Mouse (Mus musculus) hindbrain, postnatal 0 days (tissue): ENCODE results near the gene Mvk. TPM values are rescaled to one million over a fixed set of nuclear protein-coding genes. Genes with fewer than 3 reads are reported as not detected.

Experiments
- ATAC-seq: fragments of 200-750 bp; cut with Nextera tagmentation; 2 replicates; pipeline ENCODE4 v1.8.0; 2017; ENCODE audit warnings: mild to moderate bottlenecking, moderate TSS enrichment, moderate library complexity
- DNase-seq: peaks from one replicate; pipeline ENCODE4 v3.0.0-alpha.2; 2015; ENCODE audit warnings: low spot score
- H3K27ac ChIP-seq: fragments of 300-500 bp; sonication (generic); 2 replicates; pipeline ENCODE4 v1.5.1; 2014; ENCODE audit warnings: mild to moderate bottlenecking
- H3K27me3 ChIP-seq: fragments of 300-500 bp; sonication (generic); 2 replicates; pipeline ENCODE4 v1.6.1; 2014; ENCODE audit warnings: low read length, mixed read lengths; ENCODE audit not compliant: insufficient read depth
- H3K36me3 ChIP-seq: fragments of 300-500 bp; sonication (generic); 2 replicates; pipeline ENCODE4 v1.6.1; 2014; ENCODE audit warnings: low read length, mixed read lengths; ENCODE audit not compliant: insufficient read depth
- H3K4me1 ChIP-seq: fragments of 300-500 bp; sonication (generic); 2 replicates; pipeline ENCODE4 v1.6.1; 2014; ENCODE audit warnings: antibody characterized with exemption, low read length, mixed read lengths; ENCODE audit not compliant: insufficient read depth
- H3K4me2 ChIP-seq: fragments of 300-500 bp; sonication (generic); 2 replicates; pipeline ENCODE4 v1.6.1; 2014; ENCODE audit warnings: low read depth, mild to moderate bottlenecking, low read length, moderate library complexity, mixed read lengths
- H3K4me3 ChIP-seq: fragments of 300-500 bp; sonication (generic); 2 replicates; pipeline ENCODE4 v1.5.1; 2014; ENCODE audit warnings: low read length
- H3K9ac ChIP-seq: fragments of 300-500 bp; sonication (generic); replicated peaks from 2 replicates; pipeline ENCODE4 v1.6.1; 2014; ENCODE audit warnings: mild to moderate bottlenecking, low read length, moderate library complexity, mixed read lengths
- H3K9me3 ChIP-seq: fragments of 300-500 bp; sonication (generic); 2 replicates; pipeline ENCODE4 v1.6.1; 2016; ENCODE audit warnings: low read length, mixed read lengths
- CTCF ChIP-seq: IDR thresholded peaks from 2 replicates; pipeline ENCODE4 v1.5.1; 2016; ENCODE audit warnings: antibody characterized with exemption, control low read depth, low read depth
- WGBS: fragments of 180-500 bp; shearing (Covaris S2); extraction: QIAGEN DNeasy Blood & Tissue Kit; methylation state at CpG from one replicate; pipeline ENCODE4 v1.1.7; 2014; 5-methylcytosine and 5-hydroxymethylcytosine counted together
- polyA plus RNA-seq: library from polyadenylated mRNA; unstranded; fragments of >200 nt; fragmentation: Nextera tagmentation; extraction: Ambion mirVana; gene quantifications from 2 replicates; pipeline ENCODE4 v1.2.1, GENCODE M21; 2015
- total RNA-seq: library from RNA; depleted of rRNA; stranded (reverse); fragments of >200 nt; gene quantifications from 2 replicates; pipeline ENCODE4 v1.2.3, GENCODE M21; 2014

Mvk gene
- total and polyA plus RNA-seq, 2 experiments from 2014 or later, result 71.9 to 143 TPM

- DNase-seq (no peak), ATAC-seq (peak; percentile 41; the same call in 1 of the 2 replicates)
- H3K27ac ChIP-seq, result no peak overlapping the region
- H3K4me2 ChIP-seq, result peak overlapping the region; percentile 65
- under 1% methylated on average over 21 of the region's 21 CpGs for WGBS
- H3K9ac ChIP-seq, result peak overlapping the region; percentile 44
- 0 out of 2 replicates have a peak, but pooled peaks cover 14% of the 10 kb centered on the region for H3K36me3 ChIP-seq
- H3K4me1 ChIP-seq, result peaks cover 6% of the 10 kb centered on the region
- TF ChIP-seq CTCF, result no peak
- no peaks in the 10 kb centered on the region for H3K9me3 ChIP-seq
- H3K27me3 ChIP-seq, result no peaks in the 10 kb centered on the region
- peak overlapping the region; percentile 50 for H3K4me3 ChIP-seq
Measured at GRCm38 (mm10) chr5:114444368-114444692, 261 bp downstream of the Mvk start.

DNA sequence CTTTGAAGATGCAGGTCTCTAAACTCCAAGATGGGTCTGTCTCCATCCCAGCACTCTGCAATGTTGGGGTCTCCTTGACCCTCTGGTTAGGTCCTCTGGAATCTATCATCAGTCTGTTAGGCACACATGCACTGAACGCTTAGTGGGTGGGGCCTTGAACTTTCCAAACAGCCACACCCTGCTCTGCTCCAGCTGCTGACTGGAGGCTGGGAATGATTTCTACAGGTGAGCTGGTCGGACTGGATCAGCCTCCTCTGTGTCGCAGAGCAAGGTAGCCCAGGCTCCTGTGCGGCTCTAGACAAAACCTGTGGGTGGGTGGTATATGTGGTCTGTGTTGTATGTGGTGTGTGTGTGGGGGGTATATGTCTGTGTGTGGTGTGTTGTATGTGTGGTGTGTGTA is 4.9 kb downstream of the Mvk start:
- TF ChIP-seq CTCF, result no peak
- Histone ChIP-seq H3K27ac (no peak overlapping the region), H3K4me2 (no peak overlapping the region), H3K4me1 (peaks cover 6% of the 10 kb centered on the region; the same call in 1 of the 2 replicates), H3K9me3 (no peaks in the 10 kb centered on the region), H3K4me3 (no peak overlapping the region), H3K27me3 (no peaks in the 10 kb centered on the region), H3K9ac (no peak overlapping the region), H3K36me3 (peaks cover 21% of the 10 kb centered on the region; the same call in 1 of the 2 replicates)
- 92% methylated on average over 4 of the region's 4 CpGs for WGBS
- ATAC-seq, result no peak
- DNase-seq, result no peak

DNA sequence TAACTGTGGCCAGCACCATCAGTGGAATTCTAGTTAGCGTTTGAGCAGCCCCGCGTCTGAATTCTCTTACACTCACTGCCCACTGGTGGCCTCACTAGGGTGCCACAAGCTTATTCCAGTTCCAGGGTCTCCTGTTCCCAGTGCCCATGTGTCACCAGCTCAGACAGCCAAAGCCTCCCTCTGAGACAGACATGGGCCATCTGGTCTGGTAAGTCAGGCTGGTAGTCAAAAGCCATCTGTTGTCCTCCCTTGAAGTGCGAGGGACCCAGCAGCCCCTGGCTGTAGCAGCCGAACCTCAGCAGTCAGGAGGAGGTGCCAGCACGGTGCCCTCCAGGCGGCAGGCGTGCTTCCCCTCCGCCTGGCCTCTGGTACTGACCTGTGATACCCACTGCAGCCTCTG is 12.2 kb downstream of the Mvk start:
- Histone ChIP-seq H3K4me3 (no peak overlapping the region), H3K27ac (no peak overlapping the region; the same call in 1 of the 2 replicates), H3K4me1 (no peaks in the 10 kb centered on the region), H3K9me3 (no peaks in the 10 kb centered on the region), H3K27me3 (no peaks in the 10 kb centered on the region), H3K36me3 (peaks cover 7% of the 10 kb centered on the region; the same call in 1 of the 2 replicates), H3K4me2 (no peak overlapping the region), H3K9ac (no peak overlapping the region)
- DNase-seq (peak; percentile 78), ATAC-seq (peak; percentile 62)
- 44% methylated on average over 9 of the region's 9 CpGs for WGBS
- peak; percentile 33 for TF ChIP-seq CTCF

- no peak for ATAC-seq
- H3K36me3 ChIP-seq, result peaks cover 7% of the 10 kb centered on the region; the same call in 1 of the 2 replicates
- no peak overlapping the region for H3K9ac ChIP-seq
- DNase-seq, result no peak
- WGBS, result 67% methylated on average over 16 of the region's 16 CpGs
- no peak overlapping the region for H3K4me2 ChIP-seq
- no peaks in the 10 kb centered on the region for H3K27me3 ChIP-seq
- TF ChIP-seq CTCF, result no peak
- H3K4me3 ChIP-seq, result no peak overlapping the region
- no peaks in the 10 kb centered on the region for H3K9me3 ChIP-seq
- H3K27ac ChIP-seq, result no peak overlapping the region
- H3K4me1 ChIP-seq, result no peaks in the 10 kb centered on the region
Measured at GRCm38 (mm10) chr5:114456995-114457605, 13.0 kb downstream of the Mvk start.

DNA sequence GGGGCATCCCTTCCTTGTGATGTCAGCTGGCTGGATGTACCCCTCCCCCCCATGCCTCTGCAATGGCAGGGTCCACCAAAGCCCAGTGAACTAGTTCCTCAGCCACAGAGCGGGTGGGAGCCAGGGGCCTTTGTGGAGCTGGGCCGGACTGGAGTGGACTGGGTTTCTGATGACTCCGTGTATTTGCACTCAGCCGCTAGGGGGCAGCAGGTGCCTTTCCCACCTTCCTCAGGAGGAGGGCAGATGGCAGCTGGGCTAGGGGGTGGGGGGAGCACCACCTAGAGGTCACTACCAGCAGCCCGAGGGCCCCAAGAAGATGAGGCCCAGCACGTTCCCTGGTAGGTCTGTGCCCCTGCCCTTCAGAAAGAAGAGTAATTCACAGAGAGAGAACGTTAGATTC is 17.2 kb downstream of the Mvk start:
- Histone ChIP-seq H3K36me3 (no peaks in the 10 kb centered on the region), H3K4me1 (no peaks in the 10 kb centered on the region)
- 4% methylated on average over 7 of the region's 7 CpGs for WGBS

DNA sequence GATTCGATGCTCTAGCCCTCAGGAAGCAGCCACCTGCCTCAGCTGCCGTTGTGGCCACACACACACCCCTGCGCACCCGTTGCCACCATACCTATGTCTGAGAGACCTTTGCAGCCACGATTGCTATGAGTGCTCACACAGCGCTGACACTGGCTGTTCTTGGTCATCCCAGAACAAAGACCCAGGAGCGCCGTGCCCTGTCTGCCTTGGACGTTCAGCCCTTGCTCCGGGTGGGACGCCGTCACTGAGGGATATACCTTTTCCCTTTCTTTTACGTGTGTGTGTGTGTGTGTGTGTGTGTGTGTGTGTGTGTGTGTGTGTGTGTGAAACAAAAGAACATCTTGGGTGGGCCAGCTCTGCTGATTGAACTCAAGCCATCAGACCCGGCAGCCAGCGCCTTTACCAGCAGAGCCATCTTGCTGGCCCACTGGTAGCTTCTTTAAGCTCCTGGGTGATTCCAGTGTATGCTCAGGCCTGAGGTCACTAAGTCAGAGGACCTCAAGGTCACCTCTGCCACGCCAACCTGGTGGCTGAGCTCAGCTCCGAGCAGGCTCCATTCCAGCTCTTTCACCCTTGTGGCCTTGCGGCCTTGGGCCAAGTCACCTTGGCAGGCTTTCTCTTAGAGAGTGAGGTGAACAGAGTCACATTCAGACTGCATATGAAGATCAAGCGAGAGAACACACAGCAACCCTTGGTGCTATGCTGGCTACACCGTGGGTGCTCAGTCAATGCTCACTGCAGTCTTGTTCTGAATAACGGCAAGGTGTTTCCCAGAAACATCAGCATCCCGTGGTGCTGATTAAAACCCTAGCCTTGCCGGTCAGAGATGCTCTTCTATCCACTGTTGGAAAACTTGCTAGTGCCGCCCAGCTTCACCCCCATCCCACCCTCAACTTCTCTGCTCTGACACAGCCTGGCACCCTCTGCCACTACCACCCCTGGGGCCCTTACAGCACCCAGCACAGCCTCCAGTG is 18.3 kb downstream of the Mvk start:
- no peak for DNase-seq
- no peaks in the 10 kb centered on the region for H3K27me3 ChIP-seq
- H3K9me3 ChIP-seq, result no peaks in the 10 kb centered on the region
- no peak overlapping the region for H3K4me3 ChIP-seq
- no peaks in the 10 kb centered on the region for H3K36me3 ChIP-seq
- 70% methylated on average over 24 of the region's 24 CpGs for WGBS
- no peak overlapping the region for H3K9ac ChIP-seq
- no peak for ATAC-seq
- no peak for TF ChIP-seq CTCF
- H3K4me1 ChIP-seq, result 0 out of 2 replicates have a peak, but pooled peaks cover under 1% of the 10 kb centered on the region
- H3K4me2 ChIP-seq, result no peak overlapping the region
- H3K27ac ChIP-seq, result no peak overlapping the region

More for the DNA sequence above, 17.2 kb downstream of the Mvk start:
- no peaks in the 10 kb centered on the region for H3K27me3 ChIP-seq
- no peak overlapping the region for H3K9ac ChIP-seq
- no peak overlapping the region for H3K4me2 ChIP-seq
- TF ChIP-seq CTCF, result peak; percentile 92
- ATAC-seq (peak; percentile 62), DNase-seq (peak; percentile 85)
- no peak overlapping the region for H3K27ac ChIP-seq
- H3K9me3 ChIP-seq, result no peaks in the 10 kb centered on the region
- H3K4me3 ChIP-seq, result no peak overlapping the region
